Mouse (Mus musculus) embryonic facial prominence, embryonic 12.5 days (tissue): ENCODE results near the gene Mrpl11. TPM values are rescaled to one million over a fixed set of nuclear protein-coding genes. Genes with fewer than 3 reads are reported as not detected.
A peak's percentile ranks its signal among the peaks of the same experiment; 100 is the strongest.
"Not testable (repeated sequence)": the region's sequence is repeated elsewhere in the genome, so short reads cannot be mapped to it uniquely, and the experiment has no call there.

Experiments used
- ATAC-seq: fragments of 200-750 bp; cut with Nextera tagmentation; 2 replicates; pipeline ENCODE4 v1.8.0; 2017; ENCODE audit not compliant: insufficient number of reproducible peaks, insufficient read depth, low FRiP score, low TSS enrichment
- H3K27ac ChIP-seq: fragments of 300-500 bp; sonication (generic); 2 replicates; pipeline ENCODE4 v1.5.1; 2016; ENCODE audit warnings: mild to moderate bottlenecking
- H3K27me3 ChIP-seq: fragments of 300-500 bp; sonication (generic); 2 replicates; pipeline ENCODE4 v1.6.1; 2016; ENCODE audit warnings: mild to moderate bottlenecking, moderate library complexity
- H3K36me3 ChIP-seq: fragments of 300-500 bp; sonication (generic); 2 replicates; pipeline ENCODE4 v1.6.1; 2016; ENCODE audit warnings: mild to moderate bottlenecking
- H3K4me1 ChIP-seq: fragments of 300-500 bp; sonication (generic); 2 replicates; pipeline ENCODE4 v1.6.1; 2016
- H3K4me2 ChIP-seq: fragments of 300-500 bp; sonication (generic); replicated peaks from 2 replicates; pipeline ENCODE4 v1.6.1; 2016; ENCODE audit warnings: mild to moderate bottlenecking, moderate library complexity
- H3K4me3 ChIP-seq: fragments of 300-500 bp; sonication (generic); 2 replicates; pipeline ENCODE4 v1.5.1; 2016; ENCODE audit warnings: mild to moderate bottlenecking
- H3K9ac ChIP-seq: fragments of 300-500 bp; sonication (generic); 2 replicates; pipeline ENCODE4 v1.6.1; 2016; ENCODE audit warnings: mild to moderate bottlenecking, moderate library complexity
- H3K9me3 ChIP-seq: fragments of 300-500 bp; sonication (generic); 2 replicates; pipeline ENCODE4 v1.6.1; 2016; ENCODE audit warnings: mild to moderate bottlenecking, moderate library complexity
- WGBS: fragments of 180-500 bp; shearing (Covaris S2); methylation state at CpG from one replicate; pipeline ENCODE4 v1.1.7; 2016; 5-methylcytosine and 5-hydroxymethylcytosine counted together
- polyA plus RNA-seq: library from polyadenylated mRNA; unstranded; fragments of >200 nt; fragmentation: Nextera tagmentation; extraction: Ambion mirVana; gene quantifications from 2 replicates; pipeline ENCODE4 v1.2.1, GENCODE M21; 2016

The Mrpl11 gene
- polyA plus RNA-seq, 1 experiment from 2014 or later: 141 TPM

- Histone ChIP-seq H3K4me1 (peaks cover 7% of the 10 kb centered on the region), H3K9me3 (no peaks in the 10 kb centered on the region), H3K4me2 (no peak overlapping the region), H3K27ac (no peak overlapping the region), H3K36me3 (no peaks in the 10 kb centered on the region), H3K4me3 (no peak overlapping the region), H3K9ac (no peak overlapping the region), H3K27me3 (peaks cover 17% of the 10 kb centered on the region; the same call in 1 of the 2 replicates)
- ATAC-seq: no peak
- WGBS: 73% methylated on average over 6 of the region's 6 CpGs
Measured at GRCm38 (mm10) chr19:4999445-5000140, 37.6 kb downstream of the Mrpl11 start.

- Histone ChIP-seq H3K4me2 (peak overlapping the region; percentile 59), H3K27ac (peak overlapping the region; percentile 69), H3K36me3 (no peaks in the 10 kb centered on the region), H3K4me3 (peak overlapping the region; percentile 27), H3K9me3 (no peaks in the 10 kb centered on the region), H3K9ac (peak overlapping the region; percentile 55), H3K4me1 (peaks cover 7% of the 10 kb centered on the region), H3K27me3 (peaks cover 16% of the 10 kb centered on the region; the same call in 1 of the 2 replicates)
- peak; percentile 84 for ATAC-seq
- under 1% methylated on average over 39 of the region's 39 CpGs for WGBS
Measured at GRCm38 (mm10) chr19:5001666-5002406, 39.9 kb downstream of the Mrpl11 start.

GRCm38 (mm10) chr19:5003644-5004043 lies 41.7 kb downstream of the Mrpl11 start:
- not testable (repeated sequence) for H3K9me3 ChIP-seq, ATAC-seq, H3K4me2 ChIP-seq, H3K27ac ChIP-seq, H3K4me1 ChIP-seq, H3K36me3 ChIP-seq, H3K9ac ChIP-seq, H3K4me3 ChIP-seq
- H3K27me3 ChIP-seq: peaks cover 16% of the 10 kb centered on the region; the same call in 1 of the 2 replicates
- WGBS: 55% methylated on average over 2 of the region's 2 CpGs

- H3K27ac ChIP-seq: no peak overlapping the region
- peaks cover 7% of the 10 kb centered on the region for H3K4me1 ChIP-seq
- H3K4me2 ChIP-seq: no peak overlapping the region
- no peak for ATAC-seq
- WGBS: 74% methylated on average over 4 of the region's 4 CpGs
- no peak overlapping the region for H3K9ac ChIP-seq
- peaks cover 8% of the 10 kb centered on the region; the same call in 1 of the 2 replicates for H3K27me3 ChIP-seq
- H3K9me3 ChIP-seq: no peaks in the 10 kb centered on the region
- no peak overlapping the region for H3K4me3 ChIP-seq
- H3K36me3 ChIP-seq: no peaks in the 10 kb centered on the region
Measured at GRCm38 (mm10) chr19:5004925-5005324, 43.0 kb downstream of the Mrpl11 start.

- H3K27ac ChIP-seq: no peak overlapping the region
- no peaks in the 10 kb centered on the region for H3K9me3 ChIP-seq
- no peak overlapping the region for H3K9ac ChIP-seq
- peaks cover 7% of the 10 kb centered on the region; the same call in 1 of the 2 replicates for H3K4me1 ChIP-seq
- 66% methylated on average over 8 of the region's 8 CpGs for WGBS
- no peaks in the 10 kb centered on the region for H3K36me3 ChIP-seq
- ATAC-seq: no peak
- H3K4me3 ChIP-seq: no peak overlapping the region
- H3K4me2 ChIP-seq: no peak overlapping the region
- H3K27me3 ChIP-seq: no peaks in the 10 kb centered on the region
Measured at GRCm38 (mm10) chr19:5013138-5013537, 51.2 kb downstream of the Mrpl11 start.

- Histone ChIP-seq H3K4me2 (no peak overlapping the region), H3K9ac (no peak overlapping the region), H3K27ac (no peak overlapping the region), H3K4me1 (peaks cover 7% of the 10 kb centered on the region; the same call in 1 of the 2 replicates), H3K36me3 (no peaks in the 10 kb centered on the region), H3K27me3 (no peaks in the 10 kb centered on the region), H3K9me3 (no peaks in the 10 kb centered on the region), H3K4me3 (no peak overlapping the region)
- 15% methylated on average over 8 of the region's 8 CpGs for WGBS
- no peak for ATAC-seq
Measured at GRCm38 (mm10) chr19:5014961-5015398, 53.0 kb downstream of the Mrpl11 start.

GRCm38 (mm10) chr19:5016221-5016742 lies 54.3 kb downstream of the Mrpl11 start:
- H3K9ac ChIP-seq: no peak overlapping the region
- ATAC-seq: peak; percentile 60; the same call in 1 of the 2 replicates
- H3K4me1 ChIP-seq: peaks cover 7% of the 10 kb centered on the region; the same call in 1 of the 2 replicates
- no peaks in the 10 kb centered on the region for H3K9me3 ChIP-seq
- 0 out of 2 replicates have a peak overlapping the region, but pooled peaks have one; percentile 17 for H3K27ac ChIP-seq
- H3K36me3 ChIP-seq: no peaks in the 10 kb centered on the region
- 31% methylated on average over 10 of the region's 10 CpGs for WGBS
- no peaks in the 10 kb centered on the region for H3K27me3 ChIP-seq
- no peak overlapping the region for H3K4me3 ChIP-seq
- H3K4me2 ChIP-seq: 0 out of 2 replicates have a peak overlapping the region, but pooled peaks have one; percentile 1

Other genes with a start within 250 kb of the Mrpl11 start
- gene Rbm4b, start 205.7 kb upstream of the Mrpl11 start, polyA plus RNA-seq: 112 and 118 TPM in 2 replicates
- gene Rbm4, start 168.2 kb upstream of the Mrpl11 start, polyA plus RNA-seq: 86.8 and 89.3 TPM in 2 replicates
- gene Gm21992, start 150.5 kb upstream of the Mrpl11 start, polyA plus RNA-seq: 34.2 and 45.1 TPM in 2 replicates
- 104 and 110 TPM in 2 replicates for gene Rbm14, start 150.5 kb upstream of the Mrpl11 start, polyA plus RNA-seq
- gene Ccs, start 122.8 kb upstream of the Mrpl11 start, polyA plus RNA-seq: 53.8 and 57.3 TPM in 2 replicates
- gene Ccdc87, start 122.8 kb upstream of the Mrpl11 start, polyA plus RNA-seq: 0.18 and 0.24 TPM in 2 replicates
- gene Ctsf, start 107.0 kb upstream of the Mrpl11 start, polyA plus RNA-seq: 37.6 and 45.1 TPM in 2 replicates
- 6.0 and 6.8 TPM in 2 replicates for gene Actn3, start 84.2 kb upstream of the Mrpl11 start, polyA plus RNA-seq
- gene Zdhhc24, start 83.5 kb upstream of the Mrpl11 start, polyA plus RNA-seq: 12.0 and 12.1 TPM in 2 replicates
- 5.6 and 5.7 TPM in 2 replicates for gene Bbs1, start 55.5 kb upstream of the Mrpl11 start, polyA plus RNA-seq
- 144 and 147 TPM in 2 replicates for gene Dpp3, start 33.9 kb upstream of the Mrpl11 start, polyA plus RNA-seq
- 3.2 and 3.7 TPM in 2 replicates for gene Peli3, start 19.0 kb upstream of the Mrpl11 start, polyA plus RNA-seq
- gene Npas4, start 28.2 kb downstream of the Mrpl11 start, polyA plus RNA-seq: 0.08 TPM in 1 of 2 replicates, not detected in the other
- 4.7 and 5.1 TPM in 2 replicates for gene Slc29a2, start 61.7 kb downstream of the Mrpl11 start, polyA plus RNA-seq
- gene B4gat1, start 76.7 kb downstream of the Mrpl11 start, polyA plus RNA-seq: 46.4 and 48.1 TPM in 2 replicates
- 3.5 and 4.7 TPM in 2 replicates for gene AC124502.3, start 76.7 kb downstream of the Mrpl11 start, polyA plus RNA-seq
- 38.4 and 45.4 TPM in 2 replicates for gene Brms1, start 79.2 kb downstream of the Mrpl11 start, polyA plus RNA-seq
- gene Rin1, start 88.3 kb downstream of the Mrpl11 start, polyA plus RNA-seq: 1.8 and 2.4 TPM in 2 replicates
- 54.4 and 64.3 TPM in 2 replicates for gene Cd248, start 105.9 kb downstream of the Mrpl11 start, polyA plus RNA-seq
- 2.9 and 3.7 TPM in 2 replicates for gene Tmem151a, start 123.4 kb downstream of the Mrpl11 start, polyA plus RNA-seq
- 67.3 and 73.4 TPM in 2 replicates for gene Yif1a, start 126.4 kb downstream of the Mrpl11 start, polyA plus RNA-seq
- 69.7 and 74.9 TPM in 2 replicates for gene Cnih2, start 136.4 kb downstream of the Mrpl11 start, polyA plus RNA-seq
- 247 and 248 TPM in 2 replicates for gene Rab1b, start 144.9 kb downstream of the Mrpl11 start, polyA plus RNA-seq
- 30.6 and 35.3 TPM in 2 replicates for gene Klc2, start 156.4 kb downstream of the Mrpl11 start, polyA plus RNA-seq